Mouse (Mus musculus): ENCODE results near the gene Egfr. TPM values are rescaled to one million over a fixed set of nuclear protein-coding genes. Genes with fewer than 3 reads are reported as not detected.

The Egfr gene
- polyA plus RNA-seq, 1 experiment from 2014 or later: 4.4 TPM

GRCm38 (mm10) chr11:16932159-16932558 is 180.2 kb downstream of the Egfr start:
- H3K36me3 ChIP-seq (replicated peaks): no peaks in the 10 kb centered on the region
- WGBS: 92% methylated on average over 3 of the region's 3 CpGs
- no peak overlapping the region for H3K27ac ChIP-seq (replicated peaks)
- H3K4me1 ChIP-seq: no peaks in the 10 kb centered on the region
- H3K27me3 ChIP-seq (replicated peaks; ENCODE audit: low read depth, poor library complexity, severe bottlenecking): no peaks in the 10 kb centered on the region
- DNase-seq (ENCODE audit: low spot score): no peak
- no peak overlapping the region for H3K4me3 ChIP-seq
- H3K9me3 ChIP-seq: no peaks in the 10 kb centered on the region

- no peak for DNase-seq (ENCODE audit: low spot score)
- H3K36me3 ChIP-seq (replicated peaks): no peaks in the 10 kb centered on the region
- no peaks in the 10 kb centered on the region for H3K27me3 ChIP-seq (replicated peaks; ENCODE audit: low read depth, poor library complexity, severe bottlenecking)
- H3K4me3 ChIP-seq: no peak overlapping the region
- H3K9me3 ChIP-seq: no peaks in the 10 kb centered on the region
- H3K4me1 ChIP-seq: no peaks in the 10 kb centered on the region
- 66% methylated on average over 6 of the region's 6 CpGs for WGBS
- no peak overlapping the region; the same call in 1 of the 2 replicates for H3K27ac ChIP-seq (replicated peaks)
Measured at GRCm38 (mm10) chr11:16935577-16936236, 183.7 kb downstream of the Egfr start.

GRCm38 (mm10) chr11:16941103-16941793 is 189.2 kb downstream of the Egfr start:
- H3K27me3 ChIP-seq (replicated peaks; ENCODE audit: low read depth, poor library complexity, severe bottlenecking): no peaks in the 10 kb centered on the region
- no peak overlapping the region for H3K27ac ChIP-seq (replicated peaks)
- no peaks in the 10 kb centered on the region for H3K4me1 ChIP-seq
- H3K4me3 ChIP-seq: no peak overlapping the region
- 78% methylated on average over 4 of the region's 4 CpGs for WGBS
- H3K9me3 ChIP-seq: no peaks in the 10 kb centered on the region
- H3K36me3 ChIP-seq (replicated peaks): no peaks in the 10 kb centered on the region
- no peak for DNase-seq (ENCODE audit: low spot score)

GRCm38 (mm10) chr11:16941973-16942452 is 190.0 kb downstream of the Egfr start:
- no peaks in the 10 kb centered on the region for H3K9me3 ChIP-seq
- no peak for DNase-seq (ENCODE audit: low spot score)
- H3K27ac ChIP-seq (replicated peaks): no peak overlapping the region
- no peak overlapping the region for H3K4me3 ChIP-seq
- H3K27me3 ChIP-seq (replicated peaks; ENCODE audit: low read depth, poor library complexity, severe bottlenecking): no peaks in the 10 kb centered on the region
- no peaks in the 10 kb centered on the region for H3K4me1 ChIP-seq
- H3K36me3 ChIP-seq (replicated peaks): no peaks in the 10 kb centered on the region
- WGBS: 86% methylated on average over 4 of the region's 4 CpGs

GRCm38 (mm10) chr11:16943016-16943415 is 191.0 kb downstream of the Egfr start:
- Histone ChIP-seq H3K27me3 (replicated peaks; ENCODE audit: low read depth, poor library complexity, severe bottlenecking) (no peaks in the 10 kb centered on the region), H3K27ac (replicated peaks) (no peak overlapping the region), H3K4me3 (no peak overlapping the region), H3K36me3 (replicated peaks) (no peaks in the 10 kb centered on the region), H3K9me3 (no peaks in the 10 kb centered on the region), H3K4me1 (no peaks in the 10 kb centered on the region)
- DNase-seq (ENCODE audit: low spot score): no peak
- 89% methylated on average over 4 of the region's 4 CpGs for WGBS

DNA sequence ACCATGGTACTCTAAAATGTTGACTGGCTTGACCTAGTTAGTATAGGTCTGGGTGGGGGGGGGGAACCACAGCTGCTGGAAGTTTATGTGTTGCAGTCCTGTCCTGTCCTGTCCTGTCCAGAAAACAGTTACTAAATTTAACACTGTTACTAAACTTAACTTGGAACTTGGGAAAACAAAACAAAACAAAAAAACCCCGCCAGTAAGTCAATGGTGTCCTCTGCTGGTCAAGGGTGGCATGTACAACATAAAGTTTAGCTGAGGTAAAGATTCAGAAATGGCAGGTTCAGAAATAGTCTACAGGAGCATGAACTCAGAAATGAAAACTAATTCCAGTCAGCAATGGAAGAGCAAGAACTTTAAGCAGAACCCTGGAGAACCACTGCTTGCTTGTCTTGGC is 196.8 kb downstream of the Egfr start:
- Histone ChIP-seq H3K9me3 (no peaks in the 10 kb centered on the region), H3K4me1 (peaks cover 16% of the 10 kb centered on the region), H3K27me3 (replicated peaks; ENCODE audit: low read depth, poor library complexity, severe bottlenecking) (no peaks in the 10 kb centered on the region), H3K36me3 (replicated peaks) (no peaks in the 10 kb centered on the region; the same call in 1 of the 2 replicates), H3K27ac (replicated peaks) (no peak overlapping the region), H3K4me3 (no peak overlapping the region)
- DNase-seq (ENCODE audit: low spot score): no peak
- WGBS: 19% methylated on average over 1 of the region's 1 CpGs

DNA sequence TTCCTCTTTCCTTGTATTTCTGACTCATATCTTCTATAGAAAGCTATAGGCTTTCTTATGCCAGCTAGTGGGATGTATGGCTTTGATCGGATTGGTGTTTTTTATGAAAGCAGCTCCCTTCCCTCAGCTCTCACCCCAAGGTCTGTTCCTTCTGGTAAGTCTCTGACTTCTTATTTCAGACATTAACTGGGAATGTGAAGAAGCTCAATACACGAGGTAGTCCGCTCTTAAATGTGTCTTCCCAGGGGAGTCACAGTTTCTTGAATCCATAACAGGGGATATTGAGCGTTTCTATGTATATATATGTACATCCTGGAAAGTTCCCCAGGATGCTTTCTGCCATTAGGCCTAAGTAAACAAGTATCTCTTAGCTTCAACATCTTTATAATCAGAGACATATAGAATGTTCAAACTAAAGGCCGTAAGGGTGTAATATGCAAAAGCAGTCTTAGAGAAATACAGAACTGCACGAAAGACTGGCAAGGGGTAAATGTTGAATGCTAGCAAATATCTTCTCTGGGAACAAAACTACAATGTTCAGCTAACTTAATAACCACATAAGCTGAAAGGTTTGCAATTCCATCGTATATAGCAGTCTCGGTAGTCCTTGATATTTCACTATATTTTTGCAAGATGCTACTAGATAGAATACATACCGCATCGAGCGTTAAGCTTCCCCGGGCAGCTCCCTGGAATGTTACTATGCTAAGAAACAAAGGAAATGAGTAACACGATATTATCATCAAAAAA is 198.4 kb downstream of the Egfr start:
- H3K4me1 ChIP-seq: peaks cover 16% of the 10 kb centered on the region
- H3K36me3 ChIP-seq (replicated peaks): no peaks in the 10 kb centered on the region; the same call in 1 of the 2 replicates
- H3K9me3 ChIP-seq: no peaks in the 10 kb centered on the region
- 54% methylated on average over 13 of the region's 13 CpGs for WGBS
- peak overlapping the region; percentile 84 for H3K27ac ChIP-seq (replicated peaks)
- no peak for DNase-seq (ENCODE audit: low spot score)
- H3K4me3 ChIP-seq: peak overlapping the region; percentile 68
- H3K27me3 ChIP-seq (replicated peaks; ENCODE audit: low read depth, poor library complexity, severe bottlenecking): no peaks in the 10 kb centered on the region

- Histone ChIP-seq H3K4me3 (peak within 1 kb of the TSS; percentile 68), H3K36me3 (replicated peaks) (peaks cover 3% of the 10 kb centered on the region; the same call in 1 of the 2 replicates), H3K27ac (replicated peaks) (peak within 1 kb of the TSS; percentile 84), H3K9me3 (no peaks in the 10 kb centered on the region), H3K27me3 (replicated peaks; ENCODE audit: low read depth, poor library complexity, severe bottlenecking) (no peaks in the 10 kb centered on the region), H3K4me1 (peaks cover 16% of the 10 kb centered on the region)
- under 1% methylated on average over 38 of the region's 38 CpGs for WGBS
- peak; percentile 96 for DNase-seq (ENCODE audit: low spot score)
Measured at GRCm38 (mm10) chr11:16950976-16951760, 199.2 kb downstream of the Egfr start, which contains the start of gene Fbxo48. Gene Fbxo48, plus strand, starts transcription at chr11:16951375.

- Histone ChIP-seq H3K4me3 (peak overlapping the region; percentile 68), H3K36me3 (replicated peaks) (peaks cover 8% of the 10 kb centered on the region; the same call in 1 of the 2 replicates), H3K9me3 (no peaks in the 10 kb centered on the region), H3K27me3 (replicated peaks; ENCODE audit: low read depth, poor library complexity, severe bottlenecking) (no peaks in the 10 kb centered on the region), H3K4me1 (peaks cover 16% of the 10 kb centered on the region), H3K27ac (replicated peaks) (peak overlapping the region; percentile 84)
- WGBS: 11% methylated on average over 9 of the region's 9 CpGs
- DNase-seq (ENCODE audit: low spot score): no peak
Measured at GRCm38 (mm10) chr11:16951761-16952010, 199.7 kb downstream of the Egfr start.

- H3K4me1 ChIP-seq: peaks cover 9% of the 10 kb centered on the region
- H3K36me3 ChIP-seq (replicated peaks): peaks cover 14% of the 10 kb centered on the region; the same call in 1 of the 2 replicates
- WGBS: 90% methylated on average over 6 of the region's 6 CpGs
- DNase-seq (ENCODE audit: low spot score): no peak
- H3K4me3 ChIP-seq: no peak overlapping the region
- H3K27me3 ChIP-seq (replicated peaks; ENCODE audit: low read depth, poor library complexity, severe bottlenecking): no peaks in the 10 kb centered on the region
- H3K27ac ChIP-seq (replicated peaks): no peak overlapping the region
- no peaks in the 10 kb centered on the region; the same call in 1 of the 2 replicates for H3K9me3 ChIP-seq
Measured at GRCm38 (mm10) chr11:16956115-16956862, 204.3 kb downstream of the Egfr start.

GRCm38 (mm10) chr11:16957030-16957429 is 205.0 kb downstream of the Egfr start:
- WGBS: 90% methylated on average over 6 of the region's 6 CpGs
- no peak for DNase-seq (ENCODE audit: low spot score)
- peaks cover 14% of the 10 kb centered on the region; the same call in 1 of the 2 replicates for H3K36me3 ChIP-seq (replicated peaks)
- no peaks in the 10 kb centered on the region; the same call in 1 of the 2 replicates for H3K9me3 ChIP-seq
- no peaks in the 10 kb centered on the region for H3K27me3 ChIP-seq (replicated peaks; ENCODE audit: low read depth, poor library complexity, severe bottlenecking)
- H3K4me1 ChIP-seq: peaks cover 4% of the 10 kb centered on the region; the same call in 1 of the 2 replicates
- no peak overlapping the region for H3K4me3 ChIP-seq
- no peak overlapping the region for H3K27ac ChIP-seq (replicated peaks)

All from embryonic facial prominence, embryonic 10.5 days (tissue).